Mouse (Mus musculus): ENCODE measurements around the gene Ndufa11. TPM values are rescaled to one million over a fixed set of nuclear protein-coding genes. Genes with fewer than 3 reads are reported as not detected.

Gene Ndufa11
- total RNA-seq, 2 experiments from 2014 or later, result 220 to 270 TPM

- peak in 1 of 2 experiments; percentile 54 for DNase-seq (ENCODE audit: low spot score in 2 of 2)
Observed at GRCm38 (mm10) chr17:56757416-56758123, 40.0 kb downstream of the Ndufa11 start, which contains the start of gene Nrtn. Gene Nrtn (minus strand): TSS chr17:56757530.

DNA sequence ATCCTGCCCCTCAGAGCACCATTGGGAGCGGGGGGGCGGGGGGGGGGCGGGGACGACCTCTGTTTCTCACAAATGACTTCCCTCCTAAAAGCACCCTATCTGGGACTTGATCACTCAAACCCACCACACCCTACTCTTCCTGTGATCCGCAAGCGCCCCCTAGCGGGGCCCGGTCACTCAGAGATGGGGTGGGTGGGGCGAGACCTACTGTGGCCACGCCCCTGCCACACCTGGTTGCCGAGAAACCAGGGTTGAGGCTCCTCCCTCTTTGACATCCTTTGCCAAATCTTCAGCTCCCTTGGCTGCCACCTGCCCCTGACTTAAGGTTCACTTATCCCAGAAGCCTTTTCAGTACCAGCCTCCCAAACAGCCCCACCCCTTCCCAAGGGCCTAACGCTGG is 40.6 kb downstream of the Ndufa11 start:
- peak; percentile 45 to 67 for DNase-seq (ENCODE audit: low spot score in 2 of 2)

DNA sequence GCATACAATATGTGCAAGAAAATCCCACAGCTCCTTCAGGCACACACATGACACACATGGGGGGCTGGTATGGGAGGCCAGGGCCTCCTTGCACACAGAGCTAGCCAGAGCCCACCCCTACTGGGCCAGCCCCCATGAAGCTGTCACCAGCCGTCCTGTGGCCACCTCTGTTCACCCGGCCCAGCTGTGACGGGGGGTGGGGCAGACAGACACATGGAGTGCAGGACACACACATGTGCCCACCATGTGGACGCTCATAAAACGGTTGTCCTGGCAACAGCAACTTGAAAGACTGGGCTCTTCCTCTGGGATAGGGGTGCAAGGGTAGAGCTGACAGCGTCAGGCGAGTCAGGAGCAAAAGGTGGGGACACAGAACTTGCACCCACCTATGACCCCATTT is 41.7 kb downstream of the Ndufa11 start:
- DNase-seq (ENCODE audit: low spot score in 2 of 2), result no peak

- no peak for DNase-seq (ENCODE audit: low spot score in 2 of 2)
Observed at GRCm38 (mm10) chr17:56761077-56761476, 43.5 kb downstream of the Ndufa11 start.

DNA sequence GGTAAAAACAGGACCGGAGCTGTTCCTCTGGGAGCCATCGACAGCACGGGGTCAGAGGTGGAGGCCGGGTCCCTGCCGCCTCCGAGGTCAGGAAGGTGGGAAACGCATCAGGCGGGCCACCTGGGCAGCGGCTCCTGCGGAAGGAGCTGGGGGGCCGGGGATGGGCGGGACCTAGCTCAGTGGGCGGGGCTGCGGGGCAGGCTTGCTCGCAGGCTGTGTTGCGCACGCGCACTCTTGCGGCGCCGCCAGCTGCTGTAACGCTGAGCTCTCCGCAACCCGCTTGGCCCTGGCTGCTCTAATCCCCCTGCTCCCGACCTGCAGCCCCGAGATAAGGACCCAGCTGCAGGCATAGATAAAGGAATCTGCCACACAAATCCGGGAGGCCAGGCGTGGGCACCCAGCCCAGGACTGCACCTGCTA is 44.4 kb downstream of the Ndufa11 start:
- DNase-seq (ENCODE audit: low spot score in 2 of 2), result peak; percentile 79 to 89

DNA sequence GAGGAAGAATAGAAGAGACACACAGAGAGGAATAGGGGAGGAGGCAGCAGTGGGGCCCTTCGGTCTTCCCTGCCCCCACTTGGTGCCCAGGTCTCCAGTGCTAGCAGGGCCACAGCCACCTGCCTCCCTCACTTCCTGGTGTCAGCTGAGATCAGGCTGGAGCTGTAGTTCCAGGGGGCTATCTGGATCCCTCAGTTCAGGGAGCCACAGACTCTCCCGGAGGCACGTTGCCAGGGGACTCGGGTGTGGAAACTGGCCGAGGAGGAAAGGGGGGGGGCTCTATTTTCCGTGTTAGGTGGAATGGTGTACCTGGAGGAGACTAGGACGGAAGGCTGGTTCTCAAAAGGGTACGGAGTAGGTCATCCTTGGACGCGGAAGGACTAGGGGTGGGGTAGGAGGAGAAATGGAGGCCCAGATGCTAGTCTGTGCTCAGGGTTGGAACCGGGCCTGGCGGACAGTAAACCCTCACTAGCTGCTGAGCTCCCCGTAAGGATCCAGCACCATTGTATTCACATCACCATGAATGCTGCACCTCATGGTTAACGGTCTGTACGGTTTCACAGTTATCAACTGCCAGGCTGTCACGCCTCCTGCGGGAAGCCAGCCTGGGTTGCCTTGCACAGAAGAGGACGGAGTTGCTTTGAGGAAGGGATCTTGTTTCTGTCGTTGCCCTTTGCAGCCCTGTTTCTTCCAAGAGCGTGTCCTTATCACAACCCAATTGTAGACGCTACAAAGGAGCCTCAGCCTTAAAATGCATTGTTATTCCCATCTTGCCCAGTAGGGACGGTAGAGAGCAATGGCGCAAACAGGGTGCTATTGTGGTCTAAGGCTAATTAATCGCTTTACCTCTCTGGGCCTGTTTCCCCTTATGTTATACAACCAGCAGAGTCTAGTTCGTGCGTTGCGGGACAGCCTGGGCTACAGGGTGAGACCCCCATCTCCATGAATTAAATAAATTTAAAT is 45.5 kb downstream of the Ndufa11 start:
- peak; percentile 66 to 68 for DNase-seq (ENCODE audit: low spot score in 2 of 2)

DNA sequence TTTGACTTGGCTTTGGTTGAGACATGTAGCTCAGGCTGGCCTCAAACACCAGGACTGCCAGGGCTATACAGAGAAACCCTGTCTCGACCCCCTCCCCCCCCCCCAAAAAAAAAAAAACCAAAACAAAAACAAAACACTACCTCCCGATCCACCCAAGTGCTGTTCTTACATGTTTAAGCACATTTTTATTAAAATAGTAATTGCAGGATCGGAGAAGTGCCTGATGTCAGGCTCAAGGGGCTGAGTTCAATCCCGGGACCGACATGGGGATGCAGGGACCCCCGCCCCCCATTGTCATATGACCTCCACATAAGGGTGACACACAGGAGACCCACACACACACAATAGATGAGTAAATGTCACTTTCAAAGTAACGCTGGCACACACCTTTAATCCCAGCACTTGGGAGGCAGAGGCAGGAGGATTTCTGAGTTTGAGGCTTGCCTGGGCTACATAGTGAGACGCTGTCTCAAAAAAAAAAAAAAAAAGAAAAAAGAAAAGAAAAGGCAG is 46.2 kb downstream of the Ndufa11 start:
- DNase-seq (ENCODE audit: low spot score in 2 of 2), result peak in 1 of 2 experiments; percentile 16

- DNase-seq (ENCODE audit: low spot score in 2 of 2), result peak; percentile 93 to 97
Observed at GRCm38 (mm10) chr17:56764474-56765354, 47.1 kb downstream of the Ndufa11 start, which contains the start of gene Dus3l. Gene Dus3l (plus strand): TSS chr17:56764757.

DNA sequence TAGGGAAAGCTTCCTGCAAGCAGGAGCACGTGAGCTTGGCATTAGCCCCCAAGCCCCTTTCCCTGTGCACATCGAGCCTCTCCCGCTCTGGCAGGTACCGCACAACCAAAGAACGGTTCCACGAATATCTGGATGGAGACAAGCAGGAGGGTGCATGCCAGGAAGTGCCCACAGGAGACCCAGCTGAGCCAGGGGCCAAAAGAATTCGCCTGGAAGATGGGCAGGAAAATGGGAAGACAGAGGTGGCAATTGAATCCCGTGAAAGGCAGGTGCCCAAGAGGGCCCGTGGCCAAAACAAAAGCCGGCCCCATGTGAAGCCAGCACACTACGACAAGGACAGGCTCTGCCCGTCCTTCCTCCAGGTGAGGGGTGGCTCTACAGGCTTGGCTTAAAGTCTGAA is 47.9 kb downstream of the Ndufa11 start:
- DNase-seq (ENCODE audit: low spot score in 2 of 2), result no peak

DNA sequence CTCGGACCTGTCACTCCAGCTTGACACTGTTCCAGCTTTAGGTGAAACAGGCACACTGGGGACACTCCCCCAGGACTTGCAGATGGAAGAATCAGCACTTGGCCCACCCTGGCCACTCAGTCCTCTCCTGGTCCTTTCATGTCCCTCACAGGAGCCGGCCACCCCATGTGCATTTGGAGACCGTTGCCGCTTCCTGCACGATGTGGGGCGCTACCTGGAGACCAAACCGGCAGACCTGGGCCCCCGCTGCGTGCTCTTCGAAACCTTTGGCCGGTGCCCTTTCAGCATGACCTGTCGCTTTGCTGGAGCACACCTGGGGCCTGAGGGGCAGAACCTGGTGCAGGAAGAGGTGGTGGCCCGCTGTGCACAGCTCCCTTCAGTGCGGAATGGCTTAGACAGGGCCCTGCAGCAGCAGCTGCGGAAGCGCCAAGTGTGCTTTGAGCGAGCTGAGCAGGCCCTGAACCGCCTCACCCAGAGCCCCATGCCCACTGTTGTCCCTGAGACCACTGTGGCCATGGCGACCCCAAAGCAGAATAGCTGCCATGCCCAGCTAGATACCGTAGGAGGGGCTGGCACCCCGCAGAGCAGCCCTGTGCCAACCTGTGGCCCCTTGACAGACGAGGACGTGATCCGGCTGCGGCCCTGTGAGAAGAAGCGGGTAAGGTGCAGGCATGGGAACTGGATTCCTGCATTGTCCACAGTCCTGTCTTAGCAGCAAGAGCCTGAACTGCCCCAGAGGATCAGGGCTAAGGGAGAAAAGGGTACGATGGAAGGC is 49.3 kb downstream of the Ndufa11 start:
- DNase-seq (ENCODE audit: low spot score in 2 of 2), result no peak

DNA sequence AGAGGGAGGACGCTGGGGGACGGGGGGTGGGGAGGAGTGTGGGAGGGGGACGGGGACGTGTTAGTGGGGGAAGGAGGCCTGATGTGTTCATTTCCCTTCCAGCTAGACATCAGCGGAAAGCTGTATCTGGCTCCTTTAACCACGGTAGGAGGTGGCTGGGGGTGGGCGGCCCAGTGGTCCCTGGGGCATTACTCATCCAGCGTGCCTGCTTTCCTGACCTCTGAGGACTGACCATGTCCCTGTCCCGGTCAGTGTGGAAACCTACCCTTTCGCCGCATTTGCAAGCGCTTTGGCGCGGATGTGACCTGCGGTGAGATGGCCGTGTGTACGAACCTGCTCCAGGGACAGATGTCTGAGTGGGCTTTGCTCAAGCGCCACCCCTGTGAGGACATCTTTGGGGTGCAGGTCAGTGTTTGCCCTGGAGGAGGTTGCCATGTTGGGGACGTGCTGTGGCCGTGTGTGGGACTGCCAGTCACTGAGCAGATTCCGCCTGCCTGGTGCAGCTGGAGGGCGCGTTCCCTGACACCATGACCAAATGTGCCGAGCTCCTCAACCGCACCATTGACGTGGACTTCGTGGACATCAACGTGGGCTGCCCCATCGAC is 50.1 kb downstream of the Ndufa11 start:
- DNase-seq (ENCODE audit: low spot score in 2 of 2), result no peak

DNA sequence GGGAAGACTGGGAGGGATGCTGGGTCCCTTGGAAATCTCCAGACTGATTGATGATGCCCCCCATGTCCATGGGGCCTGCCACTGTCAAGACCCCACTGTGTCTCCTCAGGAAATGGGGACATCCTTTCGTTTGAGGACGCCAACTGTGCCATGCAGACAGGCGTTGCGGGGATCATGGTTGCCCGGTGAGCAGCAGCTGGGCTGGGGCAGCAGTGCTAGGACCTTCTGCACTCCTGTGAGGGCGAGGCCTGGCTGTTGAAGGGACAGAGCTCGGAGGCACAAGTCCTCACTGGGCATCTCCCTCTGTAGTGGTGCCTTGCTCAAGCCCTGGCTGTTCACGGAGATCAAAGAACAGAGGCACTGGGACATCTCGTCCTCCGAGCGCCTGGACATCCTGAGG is 51.4 kb downstream of the Ndufa11 start:
- no peak for DNase-seq (ENCODE audit: low spot score in 2 of 2)

DNA sequence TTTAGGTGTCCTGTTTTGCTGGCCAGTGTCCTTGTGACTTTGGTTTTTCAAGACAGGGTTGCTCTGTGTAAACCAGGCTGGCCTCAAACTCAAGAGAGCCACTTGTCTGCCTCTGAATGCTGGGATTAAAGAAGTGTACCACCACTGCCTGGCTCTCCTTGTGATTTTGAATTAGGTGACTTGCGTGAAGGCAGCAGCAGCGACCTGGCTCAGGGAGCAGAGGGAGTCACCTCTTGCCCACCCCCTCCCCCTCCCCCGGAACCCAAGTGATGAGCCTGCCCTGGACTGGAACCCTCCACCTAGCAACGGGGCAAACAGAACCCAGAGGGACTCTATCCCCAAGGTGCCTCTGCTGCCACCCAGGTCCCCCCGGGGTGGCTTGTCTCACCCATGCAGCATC is 52.4 kb downstream of the Ndufa11 start, which contains the start of gene Prr22:
TSS of gene Prr22 (plus strand) at position 301 of the 400 bp plus-strand sequence.
- no peak for DNase-seq (ENCODE audit: low spot score in 2 of 2)

Other genes starting within 250 kb of the Ndufa11 start
- 100 to 1,000 TPM; 771 to 772 TPM for gene Ptprs, start 241.3 kb upstream of the Ndufa11 start, total RNA-seq (2021)
- not detected for gene Znrf4, start 205.3 kb upstream of the Ndufa11 start, total RNA-seq (2021)
- gene Gm20219, start 163.4 kb upstream of the Ndufa11 start, total RNA-seq (2021), result 1 to 10 TPM; 1.9 to 2.1 TPM
- gene Safb2, start 133.2 kb upstream of the Ndufa11 start, total RNA-seq (2021), result 100 to 1,000 TPM; 127 TPM
- gene Safb, start 132.9 kb upstream of the Ndufa11 start, total RNA-seq (2021), result 100 to 1,000 TPM; 131 to 147 TPM
- gene 2410015M20Rik, start 108.0 kb upstream of the Ndufa11 start, total RNA-seq (2021), result 100 to 1,000 TPM; 151 to 160 TPM
- 100 to 1,000 TPM; 403 to 409 TPM for gene Rpl36, start 104.4 kb upstream of the Ndufa11 start, total RNA-seq (2021)
- 10 to 100 TPM; 65.4 to 68.3 TPM for gene Lonp1, start 90.9 kb upstream of the Ndufa11 start, total RNA-seq (2021)
- under 1 TPM; 0.48 to 0.86 TPM for gene Catsperd, start 89.6 kb upstream of the Ndufa11 start, total RNA-seq (2021)
- gene Ranbp3, start 44.5 kb upstream of the Ndufa11 start, total RNA-seq (2021), result 10 to 100 TPM; 83.9 to 85.3 TPM
- 10 to 100 TPM; 10.4 to 12.5 TPM for gene Vmac, start 255 bp downstream of the Ndufa11 start, total RNA-seq (2021)
- 1 to 10 TPM; 2.1 to 3.0 TPM for gene Nrtn, start 39.8 kb downstream of the Ndufa11 start, total RNA-seq (2021)
- gene Dus3l, start 47.0 kb downstream of the Ndufa11 start, total RNA-seq (2021), result 10 to 100 TPM; 60.9 to 66.3 TPM
- gene Prr22, start 52.5 kb downstream of the Ndufa11 start, total RNA-seq (2021), result under 1 TPM; 0.35 to 0.57 TPM
- 1 to 10 TPM; 3.0 to 4.2 TPM for gene Rfx2, start 113.2 kb downstream of the Ndufa11 start, total RNA-seq (2021)
- gene Acsbg2, start 156.7 kb downstream of the Ndufa11 start, total RNA-seq (2021), result not detected
- under 1 TPM; 0.24 to 0.28 TPM for gene 1700061G19Rik, start 157.7 kb downstream of the Ndufa11 start, total RNA-seq (2021)
- 10 to 100 TPM; 59.6 to 64.8 TPM for gene Mllt1, start 217.6 kb downstream of the Ndufa11 start, total RNA-seq (2021)

Data from layer of hippocampus, postnatal 14 days (tissue).